Mouse (Mus musculus) ES-E14 (cell line): ENCODE data around the gene Rpp14.

Source experiments
- CHD2 ChIP-seq: IDR thresholded peaks from 2 replicates; pipeline ENCODE4 v1.6.1; 2014; ENCODE audit warnings: mild to moderate bottlenecking, low read depth, low read length, inconsistent platforms
- HCFC1 ChIP-seq: IDR thresholded peaks from 2 replicates; pipeline ENCODE4 v1.6.1; 2012; ENCODE audit warnings: low read length, inconsistent platforms, borderline replicate concordance; ENCODE audit not compliant: insufficient read depth
- ZC3H11A ChIP-seq: IDR thresholded peaks from 2 replicates; pipeline ENCODE4 v1.6.1; 2012; ENCODE audit warnings: low read depth, mild to moderate bottlenecking, inconsistent platforms, low read length, borderline replicate concordance

DNA sequence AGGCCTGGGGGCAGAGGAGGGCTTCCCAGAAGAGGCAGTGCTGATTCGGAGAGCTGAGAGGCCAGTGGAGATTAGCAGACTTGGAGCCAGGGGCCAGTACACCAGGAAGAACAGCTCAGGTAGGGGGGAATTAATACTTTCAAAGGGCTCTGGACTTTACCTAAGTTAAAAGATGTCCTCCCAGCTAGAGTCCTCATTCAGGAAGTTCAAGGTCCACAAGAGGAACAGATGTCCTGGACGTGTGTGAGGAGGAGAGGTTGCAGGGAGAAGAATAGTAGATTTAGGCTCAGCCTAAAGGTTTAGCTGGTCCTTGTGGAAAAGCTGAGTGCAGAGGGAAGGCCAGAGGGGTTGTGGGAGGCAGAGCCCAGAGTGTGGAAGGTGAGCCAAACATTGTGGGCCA, 54.1 kb downstream of the Rpp14 start:
- TF ChIP-seq HCFC1 (no peak), CHD2 (no peak), ZC3H11A (no peak)
